Mouse (Mus musculus) brain, embryonic 14.5 days (tissue): ENCODE measurements at regions not wholly inside any gene's neighbourhood (a gene's known extent, or its start where the extent isn't known, plus 50 kb on each side); places are given as distances from the start of the nearest gene placed in this dataset.

ENCODE experiments used
- CTCF ChIP-seq: fragments of 200-500 bp; IDR thresholded peaks from 2 replicates; pipeline ENCODE4 v1.5.1; 2012; ENCODE audit warnings: inconsistent platforms, mild to moderate bottlenecking, moderate library complexity, borderline replicate concordance; ENCODE audit not compliant: insufficient read depth, insufficient read length; ENCODE audit errors: extremely low read depth
- POLR2A ChIP-seq: fragments of 200-500 bp; IDR thresholded peaks from 2 replicates; pipeline ENCODE4 v1.6.1; 2012; ENCODE audit warnings: mild to moderate bottlenecking, inconsistent platforms, borderline replicate concordance; ENCODE audit not compliant: poor library complexity, insufficient read depth, insufficient read length, severe bottlenecking; ENCODE audit errors: extremely low read depth

- TF ChIP-seq POLR2A (no peak), CTCF (no peak)
Observed at GRCm38 (mm10) chr6:95244911-95245310, 77.0 kb upstream of the Gm10234 start.
